Mouse (Mus musculus) left cerebral cortex, adult 9 months (tissue): ENCODE measurements at regions not wholly inside any gene's neighbourhood (a gene's known extent, or its start where the extent isn't known, plus 50 kb on each side); places are given as distances from the start of the nearest gene placed in this dataset.

Experiments
- DNase-seq, 2 experiments: peaks; one replicate each; pipeline ENCODE4 v3.0.0; 2022; ENCODE audit warnings: low spot score in 2 of 2

GRCm38 (mm10) chr13:118193951-118194696 lies 192.3 kb upstream of the B430218F22Rik start:
- no peak for DNase-seq

GRCm38 (mm10) chr13:118208146-118208545 lies 178.3 kb upstream of the B430218F22Rik start:
- DNase-seq, result no peak

GRCm38 (mm10) chr13:118227354-118227753 lies 159.1 kb upstream of the B430218F22Rik start:
- peak in 1 of 2 experiments; percentile 34 for DNase-seq

- no peak for DNase-seq
Observed at GRCm38 (mm10) chr13:118237968-118238367, 148.5 kb upstream of the B430218F22Rik start.

- no peak for DNase-seq
Observed at GRCm38 (mm10) chr13:118244680-118245079, 141.8 kb upstream of the B430218F22Rik start.

GRCm38 (mm10) chr13:118245546-118245945 lies 140.9 kb upstream of the B430218F22Rik start:
- DNase-seq, result no peak

GRCm38 (mm10) chr13:118259606-118260005 lies 126.8 kb upstream of the B430218F22Rik start:
- DNase-seq, result no peak

GRCm38 (mm10) chr13:118262971-118263370 lies 123.5 kb upstream of the B430218F22Rik start:
- DNase-seq, result no peak

GRCm38 (mm10) chr13:118265763-118266520 lies 120.5 kb upstream of the B430218F22Rik start:
- no peak for DNase-seq

GRCm38 (mm10) chr13:118272904-118273303 lies 113.5 kb upstream of the B430218F22Rik start:
- DNase-seq, result no peak

- no peak for DNase-seq
Observed at GRCm38 (mm10) chr13:118280956-118281355, 105.5 kb upstream of the B430218F22Rik start.

- no peak for DNase-seq
Observed at GRCm38 (mm10) chr13:118293728-118294127, 92.7 kb upstream of the B430218F22Rik start.

GRCm38 (mm10) chr13:118310080-118310479 lies 76.3 kb upstream of the B430218F22Rik start:
- no peak for DNase-seq

GRCm38 (mm10) chr13:118313676-118314075 lies 72.8 kb upstream of the B430218F22Rik start:
- DNase-seq, result no peak
